Mouse (Mus musculus): ENCODE measurements around the gene Vangl2.

Gene Vangl2

GRCm38 (mm10) chr1:171966054-171966790, 62.0 kb downstream of the Vangl2 start:
- DNase-seq (ENCODE audit: low spot score in 2 of 2) = no peak

GRCm38 (mm10) chr1:171963613-171964012, 64.6 kb downstream of the Vangl2 start:
- DNase-seq (ENCODE audit: low spot score in 2 of 2) = no peak

GRCm38 (mm10) chr1:171961704-171962103, 66.5 kb downstream of the Vangl2 start:
- no peak for DNase-seq (ENCODE audit: low spot score in 2 of 2)

DNA sequence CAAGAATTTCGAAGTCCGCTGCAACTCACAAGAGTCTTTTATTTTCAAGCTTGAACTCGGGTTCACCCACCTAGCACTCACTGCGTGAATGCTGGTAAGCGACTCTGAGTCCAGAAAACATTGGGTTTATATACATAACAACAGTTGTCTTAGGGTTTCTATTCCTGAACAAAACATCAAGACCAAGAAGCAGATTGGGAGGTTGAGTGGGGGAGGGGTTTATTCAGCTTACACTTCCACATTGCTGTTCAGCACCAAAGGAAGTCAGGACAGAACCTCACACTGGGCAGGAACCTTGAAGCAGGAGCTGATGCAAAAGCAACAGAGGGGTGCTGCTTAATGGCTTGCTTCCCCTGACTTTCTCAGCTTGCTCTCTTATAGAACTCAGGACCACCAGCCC, 67.5 kb downstream of the Vangl2 start:
- no peak for DNase-seq (ENCODE audit: low spot score in 2 of 2)

- no peak for DNase-seq (ENCODE audit: low spot score in 2 of 2)
Observed at GRCm38 (mm10) chr1:171957411-171957810, 70.8 kb downstream of the Vangl2 start.

DNA sequence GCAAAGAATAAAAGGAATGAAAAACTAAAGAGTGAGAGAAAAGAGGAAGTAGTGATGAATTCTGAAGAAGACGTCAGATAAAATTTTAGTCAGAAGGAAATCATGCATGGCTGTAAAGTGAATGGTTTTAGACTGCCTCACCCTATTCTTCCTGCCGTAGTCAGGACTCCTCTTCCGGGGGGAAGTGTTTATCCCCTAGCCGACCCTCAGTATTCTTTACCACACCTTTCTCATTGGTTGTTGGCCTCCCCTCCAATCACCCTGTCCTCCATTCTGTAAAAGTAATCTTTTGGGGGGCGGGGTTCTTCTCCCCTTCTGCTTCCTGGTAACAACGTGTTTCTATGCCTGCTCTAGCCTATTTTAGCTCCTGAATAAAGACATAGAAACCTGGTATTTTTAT, 73.2 kb downstream of the Vangl2 start:
- DNase-seq (ENCODE audit: low spot score in 2 of 2) = no peak
